Mouse (Mus musculus): Measurements from ENCODE around the gene Prr7.

Gene Prr7

DNA sequence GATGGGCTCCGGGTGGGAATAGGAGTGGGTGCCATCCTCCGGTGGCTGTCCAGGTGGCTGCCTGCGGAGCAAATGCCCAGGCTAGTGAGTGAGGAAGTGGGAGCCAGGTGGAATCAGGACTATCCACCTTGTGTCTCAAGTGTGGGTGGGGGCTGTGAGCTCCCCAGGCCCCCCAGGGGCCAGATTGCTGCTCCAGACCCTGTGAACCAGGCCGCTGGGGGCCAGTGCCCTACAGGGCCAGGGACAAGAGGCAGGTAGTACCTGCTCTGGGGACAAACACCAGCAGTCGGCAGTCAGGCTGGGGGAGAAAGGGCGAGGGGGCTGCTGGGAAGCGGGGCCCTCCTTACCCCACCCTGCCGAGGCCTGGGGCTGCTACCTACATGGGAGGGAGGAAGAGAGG lies 12.2 kb downstream of the Prr7 start:
- DNase-seq (ENCODE audit: extremely low read depth, low read depth) = no peak

DNA sequence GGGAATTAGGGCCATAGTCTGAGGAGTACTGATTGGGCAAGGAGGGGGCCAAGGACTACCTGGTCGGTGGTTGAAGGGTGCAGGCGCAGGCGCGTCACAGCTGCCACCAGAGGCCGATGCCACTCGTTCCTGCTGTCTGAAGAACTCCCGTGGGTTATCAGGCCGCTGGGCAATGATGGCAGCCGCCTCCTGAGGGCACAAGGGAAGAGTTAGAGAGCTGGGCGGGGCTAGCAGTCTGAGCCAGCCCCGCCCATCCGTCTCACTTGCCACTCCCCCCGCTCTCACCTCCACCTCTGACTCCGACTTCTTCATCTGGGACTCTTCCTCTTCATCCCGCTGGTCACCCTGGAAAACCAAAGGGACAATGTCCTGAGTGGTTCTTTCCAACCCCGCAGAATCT lies 13.4 kb downstream of the Prr7 start:
- no peak for DNase-seq (ENCODE audit: extremely low read depth, low read depth)

DNA sequence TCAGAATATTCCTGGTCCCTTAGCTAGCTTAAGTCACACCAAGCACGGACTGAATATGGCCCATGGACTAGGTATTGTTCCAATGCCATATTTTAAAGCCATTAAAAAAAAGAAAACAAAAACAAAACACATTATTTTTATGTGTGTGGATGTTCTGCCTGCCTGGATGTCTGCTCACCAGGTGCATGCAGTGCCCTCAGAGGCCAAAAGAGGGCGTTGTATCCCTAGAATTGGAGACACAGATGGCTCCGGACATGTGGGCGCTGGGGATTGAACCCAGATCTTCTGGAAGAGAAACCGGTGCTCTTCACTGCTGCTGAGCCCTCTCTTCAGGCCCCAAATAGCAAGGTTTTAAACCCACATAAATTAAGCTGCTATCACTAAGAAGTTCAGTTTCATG lies 14.0 kb downstream of the Prr7 start:
- DNase-seq (ENCODE audit: extremely low read depth, low read depth) = no peak

GRCm38 (mm10) chr13:55479008-55479407 lies 14.9 kb downstream of the Prr7 start:
- DNase-seq (ENCODE audit: extremely low read depth, low read depth) = no peak

GRCm38 (mm10) chr13:55479929-55480328 lies 15.9 kb downstream of the Prr7 start:
- DNase-seq (ENCODE audit: extremely low read depth, low read depth) = no peak

DNA sequence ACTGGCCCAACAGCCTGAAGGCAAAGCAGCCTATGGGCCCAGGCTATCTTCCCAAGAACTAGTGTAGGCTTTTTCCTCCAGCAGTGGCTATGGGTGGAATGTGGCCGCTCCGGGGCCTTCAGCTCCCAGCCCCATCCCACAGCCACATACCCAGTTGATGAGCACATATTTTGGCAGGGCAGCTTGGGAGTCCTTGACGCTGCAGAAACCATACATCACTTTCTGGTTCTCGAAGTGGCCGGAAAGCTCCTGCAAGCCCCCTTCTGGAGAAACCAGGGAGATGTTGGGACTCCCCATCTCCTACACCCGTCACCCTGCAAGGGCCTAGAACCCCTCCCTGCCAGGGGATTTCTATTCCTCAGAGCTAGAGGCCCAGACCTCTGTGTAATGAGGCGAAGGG lies 18.5 kb downstream of the Prr7 start:
- no peak for DNase-seq (ENCODE audit: extremely low read depth, low read depth)

DNA sequence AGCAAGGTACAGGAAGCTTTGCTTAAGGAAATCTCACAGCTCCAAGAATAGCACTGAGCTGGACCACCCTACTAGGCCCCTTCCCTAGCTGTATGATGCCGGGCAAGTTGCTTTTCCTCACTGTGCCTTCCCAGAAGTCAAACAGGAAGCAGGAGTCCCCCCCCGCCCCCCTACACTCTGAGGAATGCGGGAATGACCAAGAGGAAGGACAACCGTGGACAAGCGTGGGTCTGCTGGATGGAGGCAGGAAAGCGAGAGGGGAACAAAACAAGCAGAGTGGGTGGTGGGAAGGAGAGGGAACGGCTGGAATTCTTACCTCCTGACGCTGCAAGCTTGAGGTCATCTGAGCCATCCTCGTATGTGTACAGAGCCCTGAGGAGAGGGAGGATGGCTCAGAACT lies 19.0 kb downstream of the Prr7 start:
- DNase-seq (ENCODE audit: extremely low read depth, low read depth) = no peak

GRCm38 (mm10) chr13:55483593-55483992 lies 19.5 kb downstream of the Prr7 start:
- DNase-seq (ENCODE audit: extremely low read depth, low read depth) = no peak

DNA sequence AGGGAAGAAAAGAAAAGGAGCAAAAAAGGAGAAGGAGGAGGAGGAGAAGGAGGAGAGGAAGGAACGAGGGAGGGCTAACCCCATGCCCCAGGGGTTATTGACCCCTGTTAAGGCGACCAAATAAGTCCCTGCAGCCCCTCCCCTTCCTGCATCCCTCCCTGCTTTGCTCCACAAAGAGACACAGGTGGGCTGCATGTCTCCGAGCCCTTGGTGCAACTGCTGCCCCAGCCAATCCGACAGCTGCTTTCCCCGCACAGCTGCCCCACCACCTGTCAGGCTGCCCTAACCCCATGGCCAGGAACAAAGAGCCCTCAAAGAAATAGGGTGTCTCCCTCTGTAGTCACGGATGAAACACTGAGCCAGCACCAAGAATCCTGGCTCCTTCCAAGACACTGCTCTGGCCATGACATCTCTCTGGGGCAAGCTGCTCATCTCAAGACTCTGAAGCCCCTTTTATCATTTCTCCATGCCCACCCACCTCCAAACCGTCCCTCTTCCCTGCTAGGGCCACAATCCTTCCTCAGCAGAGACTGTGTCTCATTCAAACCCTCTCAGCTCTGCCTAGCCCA lies 20.5 kb downstream of the Prr7 start:
- DNase-seq (ENCODE audit: extremely low read depth, low read depth) = no peak

- DNase-seq (ENCODE audit: extremely low read depth, low read depth) = no peak
Measured at GRCm38 (mm10) chr13:55486029-55486794, 22.1 kb downstream of the Prr7 start.

DNA sequence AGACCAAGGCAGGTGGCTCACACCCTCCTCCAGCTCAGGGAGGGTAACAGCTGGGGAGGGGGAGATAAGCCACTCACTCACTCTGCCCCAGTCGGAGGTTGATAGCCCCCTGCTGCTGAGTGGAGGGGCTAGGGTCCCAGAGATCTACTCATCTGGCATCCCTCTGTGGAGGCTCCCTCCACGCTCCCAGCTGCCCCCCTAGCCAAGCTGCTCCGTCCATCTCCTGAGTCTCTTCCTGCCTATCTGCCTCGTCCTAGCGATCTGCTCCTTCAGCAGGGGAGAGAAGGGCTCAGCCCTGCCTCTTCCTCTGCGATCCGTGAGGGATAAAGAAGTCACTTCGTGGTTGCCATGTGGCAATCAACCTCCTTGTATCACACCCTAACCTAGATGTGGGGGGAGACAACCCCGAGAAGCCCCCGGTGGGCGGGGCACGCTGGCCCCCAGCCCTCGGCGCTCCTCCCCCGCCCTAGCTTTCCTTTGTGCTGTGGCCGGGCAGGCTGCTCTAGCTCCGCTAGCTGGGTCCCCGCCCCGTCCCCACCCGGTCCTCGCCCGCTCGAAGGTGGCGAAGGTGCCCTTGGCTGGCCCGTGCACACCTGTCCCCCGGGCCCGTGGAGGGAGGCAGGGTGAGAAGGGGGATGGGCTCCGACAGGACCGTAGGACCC lies 23.0 kb downstream of the Prr7 start:
- no peak for DNase-seq (ENCODE audit: extremely low read depth, low read depth)

DNA sequence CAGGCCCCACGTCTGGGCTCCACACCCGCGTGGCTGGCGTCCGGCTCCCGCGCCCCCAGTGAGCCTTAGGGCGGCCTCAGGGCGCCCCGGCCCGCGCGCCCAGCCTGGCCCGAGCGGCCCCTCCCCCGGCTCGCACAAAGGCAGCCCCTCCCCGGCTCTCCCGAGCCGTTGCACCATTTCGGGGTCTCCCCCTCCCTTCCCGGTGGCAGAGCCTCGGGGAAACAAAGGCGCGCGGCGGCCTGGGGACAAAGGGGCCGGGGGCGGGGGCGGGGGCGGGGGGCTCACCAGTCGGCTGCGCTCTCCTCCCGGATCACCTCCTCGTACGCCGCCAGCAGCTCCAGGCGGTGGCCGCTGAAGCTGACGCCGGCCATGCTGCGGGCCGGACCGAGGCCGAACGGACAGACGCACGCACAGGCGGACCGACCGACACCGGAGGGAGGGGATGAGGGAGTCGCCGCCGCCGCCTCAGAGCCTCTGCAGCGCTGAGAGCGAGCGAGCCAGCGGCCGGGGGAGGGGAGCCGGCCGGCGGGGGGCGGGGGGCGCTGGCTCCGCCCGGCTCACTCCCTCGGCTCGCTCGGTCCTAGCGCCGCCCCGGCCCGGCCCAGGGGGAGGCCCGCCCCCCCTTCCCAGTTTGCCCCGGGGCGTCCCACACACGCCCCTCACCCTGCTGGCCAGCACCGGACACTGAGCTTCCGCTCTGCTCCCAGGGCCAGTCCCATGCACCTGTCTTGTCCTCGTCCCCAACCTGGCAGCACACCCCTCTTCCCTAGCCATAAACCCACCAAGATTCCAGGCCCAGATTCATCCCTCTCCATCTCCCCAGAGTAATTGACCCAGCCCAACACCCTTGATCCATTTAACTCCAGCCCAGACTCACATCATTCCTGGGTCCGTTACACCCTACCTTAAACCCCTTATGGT lies 23.8 kb downstream of the Prr7 start, which contains the start of gene Dbn1:
Dbn1 (minus strand) TSS at position 534 of the 921 bp plus-strand sequence.
- no peak for DNase-seq (ENCODE audit: extremely low read depth, low read depth)

DNA sequence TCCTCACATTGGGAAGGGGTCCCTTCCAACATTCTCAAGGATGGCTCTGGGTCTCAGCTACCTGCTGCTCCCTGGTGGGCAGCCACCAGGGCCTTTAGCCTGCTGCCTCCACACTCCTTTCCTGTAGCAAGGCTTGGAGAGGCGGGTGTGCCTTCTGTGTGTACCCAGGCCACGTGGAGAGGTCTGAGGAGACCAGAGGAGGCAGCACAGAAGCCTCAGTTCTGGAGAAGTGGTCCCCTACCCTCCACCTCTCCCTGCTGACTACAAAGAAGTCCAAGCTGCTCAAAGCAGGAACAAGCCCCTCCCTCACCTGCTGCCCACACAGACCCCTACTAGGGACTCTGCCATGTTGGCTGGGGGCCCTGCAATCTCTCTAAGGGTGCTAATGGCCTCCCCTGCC lies 30.2 kb downstream of the Prr7 start:
- no peak for DNase-seq (ENCODE audit: extremely low read depth, low read depth)

DNA sequence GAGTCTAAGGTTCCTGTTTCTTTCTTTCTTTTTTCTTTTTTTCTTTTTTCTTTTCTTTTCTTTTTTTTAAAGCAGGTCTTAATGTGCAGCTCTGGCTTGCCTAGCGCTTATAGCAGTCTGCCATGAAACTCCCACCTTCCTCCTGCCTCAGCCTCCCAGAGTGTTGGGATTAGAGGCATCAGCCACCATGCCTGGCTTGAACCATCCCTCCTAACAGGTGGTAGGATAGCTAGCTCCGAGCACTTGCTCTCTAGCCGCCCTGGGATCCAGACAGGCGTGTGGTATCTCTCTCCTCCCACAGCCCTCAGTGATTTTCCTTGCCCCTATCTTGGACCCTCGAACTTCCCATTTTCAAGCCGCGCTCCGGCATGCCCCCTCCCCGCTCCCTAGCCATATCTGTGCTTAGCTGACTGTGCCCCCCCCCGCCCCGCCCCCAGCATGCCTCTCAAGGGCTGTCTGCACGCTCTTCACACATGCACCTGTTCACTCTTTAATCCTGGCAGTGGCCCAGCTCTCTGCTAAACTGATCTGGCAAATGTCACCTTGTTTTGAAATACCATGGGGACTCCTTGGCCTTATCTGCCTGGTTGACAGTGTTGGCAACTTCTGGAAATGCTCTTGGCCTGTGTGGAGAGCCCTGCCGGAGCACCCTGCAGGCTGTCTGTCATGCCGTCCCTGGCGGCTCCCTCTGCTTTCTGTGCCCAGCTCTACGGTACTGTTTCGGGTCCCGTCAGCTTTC lies 31.0 kb downstream of the Prr7 start:
- peak; percentile 90 for DNase-seq (ENCODE audit: extremely low read depth, low read depth)

GRCm38 (mm10) chr13:55495702-55496101 lies 31.6 kb downstream of the Prr7 start:
- no peak for DNase-seq (ENCODE audit: extremely low read depth, low read depth)

DNA sequence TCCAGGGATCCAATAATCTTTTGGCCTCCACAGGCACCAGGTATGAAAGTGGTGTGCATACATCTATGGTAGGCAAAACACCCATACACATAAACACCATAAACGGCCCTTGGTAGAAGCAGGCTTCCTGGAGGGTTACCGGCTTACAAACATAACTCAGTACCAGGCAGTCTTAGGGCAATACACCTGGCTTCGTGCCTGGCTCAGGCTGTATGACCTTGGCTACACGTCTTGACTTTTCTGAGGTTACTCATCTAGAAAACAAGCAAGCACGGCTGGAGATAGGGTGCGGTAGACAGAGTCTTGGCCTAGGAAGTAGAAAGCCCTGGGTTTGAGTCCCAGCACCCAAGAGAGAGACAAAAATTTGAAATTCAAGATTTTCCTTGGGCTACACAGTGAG lies 32.6 kb downstream of the Prr7 start:
- DNase-seq (ENCODE audit: extremely low read depth, low read depth) = no peak

GRCm38 (mm10) chr13:55498906-55499305 lies 34.8 kb downstream of the Prr7 start:
- DNase-seq (ENCODE audit: extremely low read depth, low read depth) = no peak

DNA sequence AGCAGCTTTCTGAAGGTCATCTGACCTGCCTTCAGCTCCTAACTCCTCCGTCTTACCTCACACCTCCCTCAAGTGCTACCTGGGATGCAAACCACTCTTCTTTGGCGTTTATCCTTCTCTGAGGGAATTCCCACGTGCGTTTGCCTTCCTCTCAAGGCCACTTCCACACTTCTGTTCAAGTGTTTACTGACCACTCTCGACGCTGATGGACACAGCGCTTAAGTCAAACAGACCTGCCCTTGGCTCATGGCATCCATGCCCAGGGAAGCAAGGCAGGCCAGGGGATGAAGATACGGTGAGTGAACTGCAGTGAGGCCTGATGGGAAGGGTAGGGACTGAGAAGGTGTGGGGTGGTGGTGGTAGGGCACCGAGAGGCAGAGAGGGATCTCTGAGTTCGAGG lies 36.5 kb downstream of the Prr7 start:
- no peak for DNase-seq (ENCODE audit: extremely low read depth, low read depth)

DNA sequence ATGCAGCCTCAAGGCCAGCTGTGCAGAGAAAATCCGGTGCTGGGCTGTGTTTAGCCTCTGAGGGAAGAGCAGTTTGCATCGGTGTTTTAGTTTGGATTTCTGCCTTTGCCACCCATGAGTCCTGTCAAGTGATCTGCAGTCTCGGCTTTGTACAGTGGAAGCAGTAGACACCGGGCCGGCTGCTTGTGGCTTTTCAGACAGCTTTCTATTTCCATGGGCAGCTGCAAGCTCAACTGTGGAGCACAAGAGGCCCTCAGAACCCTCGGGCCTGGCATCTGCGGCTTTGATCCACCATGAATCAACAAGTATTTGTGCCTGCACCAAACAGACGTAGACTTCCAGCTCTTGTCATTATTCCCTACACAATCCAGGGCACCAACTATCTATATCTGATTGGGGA lies 38.3 kb downstream of the Prr7 start:
- no peak for DNase-seq (ENCODE audit: extremely low read depth, low read depth)

DNA sequence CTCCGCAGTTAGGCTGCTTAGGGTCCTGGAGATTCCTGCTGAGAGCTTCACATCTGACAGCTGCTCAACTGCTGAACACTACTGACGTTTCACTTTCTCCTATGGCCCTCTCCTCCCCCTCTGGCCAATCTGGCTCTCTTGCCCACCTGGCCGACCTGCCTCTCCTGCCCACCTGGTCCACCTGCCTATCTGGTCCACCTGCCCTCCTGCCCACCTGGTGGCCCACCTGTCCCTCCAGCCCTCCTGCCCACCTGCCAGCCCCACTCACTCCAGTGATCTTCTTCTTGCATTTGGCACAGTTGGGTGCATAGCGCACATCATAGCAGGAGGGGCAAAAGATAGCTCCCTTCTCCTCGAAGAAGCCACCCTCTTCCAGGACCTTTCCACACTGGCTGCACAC lies 40.3 kb downstream of the Prr7 start:
- no peak for DNase-seq (ENCODE audit: extremely low read depth, low read depth)

- no peak for DNase-seq (ENCODE audit: extremely low read depth, low read depth)
Measured at GRCm38 (mm10) chr13:55505810-55506209, 41.7 kb downstream of the Prr7 start.
